Mouse (Mus musculus): ENCODE measurements around the gene Prex1. TPM values are rescaled to one million over a fixed set of nuclear protein-coding genes. Genes with fewer than 3 reads are reported as not detected.

Gene Prex1
- total RNA-seq, 2 experiments from 2014 or later = 18.2 to 22.3 TPM

- no peak for ATAC-seq (replicated peaks; ENCODE audit: poor library complexity)
Measured at GRCm38 (mm10) chr2:166615338-166616075, 98.1 kb downstream of the Prex1 start.

GRCm38 (mm10) chr2:166610271-166610670 is 103.4 kb downstream of the Prex1 start:
- 0 out of 2 replicates have a peak, but pooled peaks have one; percentile 24 for ATAC-seq (replicated peaks; ENCODE audit: poor library complexity)

GRCm38 (mm10) chr2:166608509-166608908 is 105.1 kb downstream of the Prex1 start:
- no peak for ATAC-seq (replicated peaks; ENCODE audit: poor library complexity)

- ATAC-seq (replicated peaks; ENCODE audit: poor library complexity) = no peak
Measured at GRCm38 (mm10) chr2:166606481-166607245, 107.0 kb downstream of the Prex1 start.

GRCm38 (mm10) chr2:166606053-166606452 is 107.6 kb downstream of the Prex1 start:
- no peak; the same call in 1 of the 2 replicates for ATAC-seq (replicated peaks; ENCODE audit: poor library complexity)

- ATAC-seq (replicated peaks; ENCODE audit: poor library complexity) = peak; percentile 27; the same call in 1 of the 2 replicates
Measured at GRCm38 (mm10) chr2:166605164-166605831, 108.3 kb downstream of the Prex1 start.

- no peak for ATAC-seq (replicated peaks; ENCODE audit: poor library complexity)
Measured at GRCm38 (mm10) chr2:166602948-166603347, 110.7 kb downstream of the Prex1 start.

GRCm38 (mm10) chr2:166601420-166601819 is 112.2 kb downstream of the Prex1 start:
- no peak for ATAC-seq (replicated peaks; ENCODE audit: poor library complexity)

GRCm38 (mm10) chr2:166598453-166599155 is 115.0 kb downstream of the Prex1 start:
- peak; percentile 68 for ATAC-seq (replicated peaks; ENCODE audit: poor library complexity)

- no peak for ATAC-seq (replicated peaks; ENCODE audit: poor library complexity)
Measured at GRCm38 (mm10) chr2:166597763-166598162, 115.9 kb downstream of the Prex1 start.

GRCm38 (mm10) chr2:166592034-166592912 is 121.4 kb downstream of the Prex1 start:
- peak; percentile 91 for ATAC-seq (replicated peaks; ENCODE audit: poor library complexity)

GRCm38 (mm10) chr2:166584491-166584890 is 129.1 kb downstream of the Prex1 start:
- peak; percentile 52; the same call in 1 of the 2 replicates for ATAC-seq (replicated peaks; ENCODE audit: poor library complexity)

GRCm38 (mm10) chr2:166583292-166583691 is 130.3 kb downstream of the Prex1 start:
- no peak for ATAC-seq (replicated peaks; ENCODE audit: poor library complexity)

- no peak for ATAC-seq (replicated peaks; ENCODE audit: poor library complexity)
Measured at GRCm38 (mm10) chr2:166581881-166582583, 131.6 kb downstream of the Prex1 start.

GRCm38 (mm10) chr2:166579793-166580192 is 133.8 kb downstream of the Prex1 start:
- no peak for ATAC-seq (replicated peaks; ENCODE audit: poor library complexity)

- no peak for ATAC-seq (replicated peaks; ENCODE audit: poor library complexity)
Measured at GRCm38 (mm10) chr2:166579361-166579760, 134.3 kb downstream of the Prex1 start.

GRCm38 (mm10) chr2:166575419-166575818 is 138.2 kb downstream of the Prex1 start:
- no peak for ATAC-seq (replicated peaks; ENCODE audit: poor library complexity)

- ATAC-seq (replicated peaks; ENCODE audit: poor library complexity) = peak; percentile 90
Measured at GRCm38 (mm10) chr2:166574934-166575333, 138.7 kb downstream of the Prex1 start.

GRCm38 (mm10) chr2:166573621-166574020 is 140.0 kb downstream of the Prex1 start:
- no peak for ATAC-seq (replicated peaks; ENCODE audit: poor library complexity)

All from megakaryocyte progenitor cell, adult 5-6 weeks (primary cell).